Mouse (Mus musculus): ENCODE data around the gene Marf1. TPM values are rescaled to one million over a fixed set of nuclear protein-coding genes. Genes with fewer than 3 reads are reported as not detected.

The Marf1 gene
- polyA plus RNA-seq, 1 experiment = 31.7 TPM

- TF ChIP-seq CTCF (IDR thresholded peaks at IDR 0.05; ENCODE audit: borderline replicate concordance, control insufficient read depth, extremely low read depth, insufficient read depth, low read length, poor library complexity) (no peak), POLR2A (IDR thresholded peaks at IDR 0.05; ENCODE audit: control insufficient read depth, extremely low read depth, insufficient read depth, low read length, poor library complexity) (no peak)
- no peaks in the 10 kb centered on the region for H3K36me3 ChIP-seq (ENCODE audit: control insufficient read depth, insufficient read depth, low read length)
- no peak overlapping the region for H3K27ac ChIP-seq (ENCODE audit: control insufficient read depth, insufficient read depth, low read length)
- WGBS = 84% methylated on average over 5 of the region's 5 CpGs
- no peak for DNase-seq
- no peaks in the 10 kb centered on the region for H3K4me1 ChIP-seq (replicated peaks; ENCODE audit: control insufficient read depth, insufficient read depth, low read length)
- no peaks in the 10 kb centered on the region for H3K27me3 ChIP-seq (ENCODE audit: control insufficient read depth, insufficient read depth, low read length)
- no peak overlapping the region for H3K4me3 ChIP-seq (ENCODE audit: control insufficient read depth, insufficient read depth, low read length)
Observed at GRCm38 (mm10) chr16:14059869-14060268, 103.3 kb downstream of the Marf1 start.

Other genes with a start within 250 kb of the Marf1 start
- 0.17 and 0.38 TPM in 2 replicates for gene 2900011O08Rik, start 176.7 kb downstream of the Marf1 start, polyA plus RNA-seq (2012; rRNA removed)
- gene Ifitm7, start 176.5 kb downstream of the Marf1 start, polyA plus RNA-seq (2012; rRNA removed) = not detected in 2 replicates
- 108 and 128 TPM in 2 replicates for gene Nde1, start 76 bp downstream of the Marf1 start, polyA plus RNA-seq (2012; rRNA removed)
- 5.0 and 5.2 TPM in 2 replicates for gene Myh11, start 128.0 kb upstream of the Marf1 start, polyA plus RNA-seq (2012; rRNA removed)
- 48.0 and 56.1 TPM in 2 replicates for gene Fopnl, start 154.1 kb upstream of the Marf1 start, polyA plus RNA-seq (2012; rRNA removed)
- 26.6 and 29.7 TPM in 2 replicates for gene Abcc1, start 198.2 kb upstream of the Marf1 start, polyA plus RNA-seq (2012; rRNA removed)